Mouse (Mus musculus): ENCODE data around the gene Cd300ld3. TPM values are rescaled to one million over a fixed set of nuclear protein-coding genes. Genes with fewer than 3 reads are reported as not detected.

Gene Cd300ld3
- not detected in 2 replicates for polyA plus RNA-seq (2015; fragmentation: Nextera tagmentation; extraction: Ambion mirVana)

DNA sequence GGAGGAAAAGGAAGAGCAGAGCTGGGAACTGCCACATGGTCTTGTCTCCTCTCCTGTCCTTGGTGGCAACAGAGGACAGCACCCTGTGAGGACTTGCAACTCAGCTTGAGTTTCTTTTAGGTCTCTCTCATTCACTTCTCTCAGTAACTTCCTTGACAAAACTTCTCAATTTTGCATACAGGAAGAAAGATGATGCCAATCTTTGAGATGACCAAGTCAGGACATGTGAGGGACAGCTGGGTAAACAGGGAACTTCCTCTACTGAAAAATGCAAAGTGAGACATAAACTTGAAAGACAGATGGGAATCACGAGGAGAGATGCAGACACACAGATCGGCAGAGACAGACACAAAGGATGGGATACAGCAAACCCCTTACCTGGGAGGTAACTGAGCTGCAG lies at the start of gene Cd300ld3:
Cd300ld3 (minus strand) TSS at position 151 of the 400 bp plus-strand sequence.
- no peak for DNase-seq (ENCODE audit: low spot score)

- DNase-seq (ENCODE audit: low spot score) = no peak
Measured at GRCm38 (mm10) chr11:115092140-115092539, 43.9 kb upstream of the Cd300ld3 start.

- peak; percentile 11 for DNase-seq (ENCODE audit: low spot score)
Measured at GRCm38 (mm10) chr11:115091362-115091901, 43.2 kb upstream of the Cd300ld3 start, which contains the start of gene Rab37. Gene Rab37 (plus strand): TSS chr11:115091431.

DNA sequence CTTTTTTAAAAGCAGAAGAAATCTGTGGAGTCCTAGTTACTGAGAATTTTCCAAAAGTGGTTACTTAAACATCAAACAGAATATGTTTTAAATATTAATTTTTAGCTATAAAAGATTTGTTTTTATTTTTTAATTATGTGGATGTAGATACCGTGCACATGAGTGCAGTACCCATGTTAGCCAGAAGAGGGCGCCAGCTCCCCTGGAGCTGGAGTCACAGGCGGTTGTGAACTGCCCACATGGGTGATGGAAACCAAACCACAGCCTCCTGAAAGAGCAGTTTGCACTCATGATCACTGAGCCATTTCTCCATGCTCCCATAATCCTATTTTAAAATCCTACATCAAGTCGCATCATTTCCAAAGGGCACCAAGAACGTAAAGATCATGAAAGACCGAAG lies 41.6 kb upstream of the Cd300ld3 start:
- DNase-seq (ENCODE audit: low spot score) = peak; percentile 11

DNA sequence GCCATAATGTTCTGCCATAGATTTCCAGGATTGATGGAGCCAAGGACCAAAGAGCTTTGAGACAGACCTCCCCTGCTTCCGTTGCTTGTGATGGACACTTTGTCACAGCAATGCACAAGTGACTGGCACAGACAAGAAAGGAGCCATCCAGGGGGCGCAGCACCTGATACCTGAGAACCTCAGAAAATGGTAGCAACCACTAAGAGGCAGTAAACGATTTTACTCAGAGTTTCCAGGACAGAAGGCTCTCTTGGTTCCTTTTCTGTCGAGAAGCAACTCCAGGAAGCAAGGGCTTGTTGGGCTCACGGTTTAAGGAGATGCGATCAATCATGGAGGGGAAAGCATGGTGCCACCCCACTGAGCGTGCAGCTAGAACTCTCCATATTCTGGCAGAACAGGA lies 38.0 kb upstream of the Cd300ld3 start:
- no peak for DNase-seq (ENCODE audit: low spot score)

DNA sequence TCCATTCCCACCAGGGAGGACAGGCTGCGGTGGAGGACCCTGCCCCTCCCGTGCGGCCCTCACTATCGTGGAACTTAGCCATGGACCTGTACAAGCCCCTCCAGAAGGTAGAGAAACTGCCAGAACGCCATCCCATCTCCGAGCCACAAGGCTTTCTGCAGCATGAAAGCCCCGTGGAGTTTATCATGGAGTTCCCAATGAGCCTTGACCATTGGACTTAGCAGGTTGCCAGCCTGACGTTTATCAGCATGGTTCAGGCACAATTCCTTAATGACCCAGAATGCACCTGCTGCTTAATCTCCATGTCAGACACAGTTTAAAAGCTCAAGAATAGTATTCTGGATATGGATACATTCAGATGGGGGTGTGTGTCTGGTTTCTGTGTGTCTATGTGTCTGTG lies 36.9 kb upstream of the Cd300ld3 start:
- no peak for DNase-seq (ENCODE audit: low spot score)

DNA sequence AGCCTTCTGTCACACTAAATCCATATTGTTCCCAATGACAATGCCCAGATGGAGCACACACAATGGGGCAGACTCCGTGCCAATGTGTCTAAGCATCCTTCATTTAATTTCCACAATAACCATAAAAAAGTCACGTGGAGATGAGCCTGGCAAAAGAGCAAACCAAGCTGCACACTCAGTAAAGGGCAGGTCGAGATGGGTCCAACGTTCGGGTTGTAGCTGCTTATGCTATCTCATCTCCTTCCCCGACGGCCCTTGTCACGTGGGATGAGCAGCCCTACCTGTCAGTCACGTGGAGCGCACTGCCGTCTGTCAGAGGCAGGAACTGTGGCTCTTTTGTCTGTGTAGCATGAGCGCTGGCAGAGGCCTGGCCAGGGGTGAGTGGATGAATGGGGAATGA lies 36.4 kb upstream of the Cd300ld3 start:
- DNase-seq (ENCODE audit: low spot score) = no peak

DNA sequence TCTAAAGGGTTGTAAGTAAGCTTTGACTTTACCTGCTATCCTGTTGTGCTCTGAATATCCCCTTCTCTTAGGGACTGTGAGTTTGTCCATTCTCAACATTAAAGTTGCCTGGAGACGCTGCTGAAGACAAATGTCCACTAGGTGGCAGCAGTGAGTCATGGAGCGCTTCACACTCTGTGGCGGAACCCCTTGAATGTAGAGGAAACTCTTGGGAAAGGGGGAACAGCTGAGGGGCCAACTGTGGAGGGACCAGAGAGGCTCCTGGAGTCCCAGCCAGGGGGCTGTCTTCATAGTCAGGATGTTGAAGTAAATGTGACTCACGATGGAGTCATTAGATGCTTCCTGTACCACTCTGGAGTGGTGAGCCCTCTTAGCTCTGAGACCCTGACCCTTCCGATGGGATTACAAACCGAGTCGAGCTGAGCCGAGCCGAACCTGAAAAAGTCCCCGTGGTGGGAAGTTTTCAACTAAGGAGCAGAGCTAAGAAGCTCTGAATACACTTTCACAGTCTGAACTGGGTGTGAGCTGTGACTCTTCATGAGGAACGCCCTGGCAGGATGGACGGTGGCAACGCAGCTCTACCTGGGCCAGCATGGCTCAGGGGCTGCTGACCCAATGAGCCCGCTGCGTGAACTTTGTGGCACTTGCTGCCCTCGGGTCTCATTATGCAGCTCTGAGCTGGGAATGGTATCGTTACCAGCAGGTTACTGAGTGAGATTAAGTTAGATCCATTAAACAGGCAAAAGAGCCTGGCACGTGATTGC lies 35.3 kb upstream of the Cd300ld3 start:
- peak; percentile 76 for DNase-seq (ENCODE audit: low spot score)

DNA sequence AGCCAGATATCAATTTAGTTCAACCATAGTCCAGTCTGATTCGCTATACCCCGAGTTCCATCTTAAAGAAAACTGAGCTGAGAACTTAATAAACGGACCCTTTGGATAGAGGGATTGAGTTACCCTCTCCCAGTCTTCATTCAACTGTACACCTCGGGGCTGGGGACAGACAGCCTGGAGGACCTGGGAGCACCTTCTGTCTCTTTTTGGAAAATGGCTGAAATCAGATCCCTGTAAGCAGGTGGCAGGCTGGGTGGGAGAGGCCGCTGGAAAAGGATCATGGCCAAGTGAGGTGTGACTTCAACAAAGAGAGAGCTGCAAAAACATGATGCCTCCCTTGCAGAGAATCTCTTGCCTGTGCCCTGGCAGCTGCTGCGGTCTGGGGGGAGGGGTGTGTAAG lies 34.0 kb upstream of the Cd300ld3 start:
- no peak for DNase-seq (ENCODE audit: low spot score)

GRCm38 (mm10) chr11:115081373-115081772 lies 33.2 kb upstream of the Cd300ld3 start:
- no peak for DNase-seq (ENCODE audit: low spot score)

GRCm38 (mm10) chr11:115080886-115081285 lies 32.7 kb upstream of the Cd300ld3 start:
- peak; percentile 71 for DNase-seq (ENCODE audit: low spot score)

DNA sequence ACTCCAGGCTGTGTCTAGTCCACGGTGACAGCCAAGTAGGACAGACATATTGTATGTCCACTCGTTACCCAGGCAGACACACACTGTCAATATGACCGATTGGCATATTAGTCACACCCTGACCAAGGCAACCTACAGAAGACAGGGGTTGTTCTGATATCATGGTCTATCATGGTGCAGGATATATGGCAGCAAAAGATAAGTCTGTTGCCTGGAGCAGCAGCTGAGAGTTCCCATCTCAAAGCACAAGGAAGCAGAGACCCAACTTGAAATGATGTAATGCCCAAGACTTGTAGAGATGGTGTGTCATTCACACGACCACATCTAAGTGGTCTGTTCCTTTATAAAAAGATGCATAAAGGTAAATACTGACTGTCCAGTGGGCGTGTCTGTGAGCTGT lies 30.5 kb upstream of the Cd300ld3 start:
- no peak for DNase-seq (ENCODE audit: low spot score)

DNA sequence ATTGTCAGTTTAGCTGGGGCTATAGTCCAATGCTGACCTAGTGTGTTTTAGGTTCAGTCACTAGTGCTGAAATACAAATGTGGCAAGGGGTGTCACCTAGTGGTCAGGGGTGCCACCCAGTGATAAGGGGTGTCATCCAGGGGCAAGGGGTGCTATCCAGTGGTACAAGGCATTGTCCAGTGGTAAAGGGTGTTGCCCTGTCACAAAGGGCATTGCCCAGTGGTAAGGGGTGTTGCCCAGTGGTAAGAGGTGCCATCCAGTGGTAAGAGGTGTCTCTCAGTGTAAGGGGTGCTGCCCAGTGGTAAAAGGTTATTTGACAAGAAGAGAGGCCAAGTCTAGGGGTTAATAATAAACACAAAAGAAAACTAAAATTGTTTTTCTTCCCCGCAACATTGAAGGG lies 29.2 kb upstream of the Cd300ld3 start:
- DNase-seq (ENCODE audit: low spot score) = no peak

GRCm38 (mm10) chr11:115075859-115076258 lies 27.6 kb upstream of the Cd300ld3 start:
- DNase-seq (ENCODE audit: low spot score) = no peak

DNA sequence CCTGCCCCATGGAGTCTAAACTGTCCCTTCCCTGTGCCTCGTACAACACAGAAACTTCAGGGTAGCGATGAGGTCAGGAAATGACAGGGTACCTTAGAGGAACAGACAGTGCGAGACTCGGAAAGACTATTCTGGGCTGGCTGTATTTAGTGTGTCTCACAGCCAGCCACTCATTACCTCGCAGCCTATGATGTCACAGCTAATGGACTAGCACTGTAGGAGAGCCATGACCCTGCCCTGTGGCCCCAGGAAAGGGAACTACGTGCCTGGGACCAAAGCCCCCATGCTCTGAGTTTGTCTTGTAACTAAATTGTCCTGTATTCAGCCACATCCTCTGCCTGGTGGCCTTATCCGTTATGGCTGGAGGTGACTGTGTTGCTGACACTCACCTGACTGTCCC lies 27.2 kb upstream of the Cd300ld3 start:
- no peak for DNase-seq (ENCODE audit: low spot score)

DNA sequence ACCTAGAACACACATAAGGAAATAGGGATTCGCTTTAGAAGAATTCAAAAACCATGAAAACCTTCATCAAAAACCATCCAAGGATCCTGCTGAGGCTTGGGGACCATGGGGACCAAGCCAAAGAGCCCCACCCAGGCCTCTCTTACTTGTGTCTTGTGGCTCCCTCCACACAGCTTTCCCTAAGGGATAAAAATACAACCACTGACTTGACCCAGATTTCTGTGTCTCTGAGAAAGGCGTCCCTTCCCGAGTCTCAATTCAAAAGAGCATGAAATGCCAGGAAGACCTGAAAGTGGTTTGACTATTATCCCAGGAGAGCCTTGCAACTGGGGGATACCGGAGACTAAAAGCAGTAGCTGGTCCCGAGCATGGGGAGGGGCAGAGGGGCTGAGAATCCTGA lies 24.8 kb upstream of the Cd300ld3 start:
- no peak for DNase-seq (ENCODE audit: low spot score)

GRCm38 (mm10) chr11:115071631-115072294 lies 23.6 kb upstream of the Cd300ld3 start:
- DNase-seq (ENCODE audit: low spot score) = no peak

- DNase-seq (ENCODE audit: low spot score) = no peak
Measured at GRCm38 (mm10) chr11:115071015-115071551, 22.9 kb upstream of the Cd300ld3 start.

GRCm38 (mm10) chr11:115066768-115067167 lies 18.6 kb upstream of the Cd300ld3 start:
- no peak for DNase-seq (ENCODE audit: low spot score)

GRCm38 (mm10) chr11:115062077-115062476 lies 13.9 kb upstream of the Cd300ld3 start, which contains the start of gene Cd300e:
Gene Cd300e (minus strand): TSS chr11:115062177.
- DNase-seq (ENCODE audit: low spot score) = no peak

- DNase-seq (ENCODE audit: low spot score) = no peak
Measured at GRCm38 (mm10) chr11:115059797-115060196, 11.6 kb upstream of the Cd300ld3 start.

GRCm38 (mm10) chr11:115058701-115059100 lies 10.5 kb upstream of the Cd300ld3 start:
- no peak for DNase-seq (ENCODE audit: low spot score)
